Mouse (Mus musculus): ENCODE data around the gene Fyco1. TPM values are rescaled to one million over a fixed set of nuclear protein-coding genes. Genes with fewer than 3 reads are reported as not detected.
"Not testable (repeated sequence)": the region's sequence is repeated elsewhere in the genome, so short reads cannot be mapped to it uniquely, and the experiment has no call there.

Fyco1 gene
- polyA plus RNA-seq, 1 experiment from 2014 or later, result 15.2 TPM

DNA sequence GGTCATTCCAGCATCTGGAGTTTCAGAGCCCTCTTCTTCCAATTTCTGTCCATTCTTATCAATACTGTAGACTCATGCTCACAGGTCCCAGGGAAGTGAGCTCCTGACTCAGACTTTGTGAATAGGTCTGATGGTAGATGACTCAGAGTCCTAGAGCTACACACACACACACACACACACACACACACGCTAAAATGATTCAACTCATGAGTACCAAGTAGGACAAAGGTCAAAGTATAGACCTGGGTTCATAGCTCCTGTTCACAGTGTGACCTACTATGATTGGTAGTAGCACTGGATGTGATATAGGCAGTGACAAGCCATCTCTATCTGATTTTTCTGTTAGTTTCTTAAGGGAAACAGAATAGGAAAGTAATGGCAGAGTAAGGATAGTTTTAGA is 83.3 kb downstream of the Fyco1 start:
- H3K4me2 ChIP-seq, result no peak overlapping the region
- no peak overlapping the region for H3K27ac ChIP-seq
- H3K27me3 ChIP-seq, result no peaks in the 10 kb centered on the region
- H3K9me3 ChIP-seq, result no peaks in the 10 kb centered on the region
- ATAC-seq (ENCODE audit: insufficient number of reproducible peaks, insufficient read depth, low FRiP score, low TSS enrichment, low read depth), result no peak
- no peak overlapping the region for H3K4me3 ChIP-seq
- WGBS, result 86% methylated on average over 1 of the region's 1 CpGs
- H3K9ac ChIP-seq, result no peak overlapping the region
- no peaks in the 10 kb centered on the region for H3K36me3 ChIP-seq
- H3K4me1 ChIP-seq, result peaks cover 8% of the 10 kb centered on the region

DNA sequence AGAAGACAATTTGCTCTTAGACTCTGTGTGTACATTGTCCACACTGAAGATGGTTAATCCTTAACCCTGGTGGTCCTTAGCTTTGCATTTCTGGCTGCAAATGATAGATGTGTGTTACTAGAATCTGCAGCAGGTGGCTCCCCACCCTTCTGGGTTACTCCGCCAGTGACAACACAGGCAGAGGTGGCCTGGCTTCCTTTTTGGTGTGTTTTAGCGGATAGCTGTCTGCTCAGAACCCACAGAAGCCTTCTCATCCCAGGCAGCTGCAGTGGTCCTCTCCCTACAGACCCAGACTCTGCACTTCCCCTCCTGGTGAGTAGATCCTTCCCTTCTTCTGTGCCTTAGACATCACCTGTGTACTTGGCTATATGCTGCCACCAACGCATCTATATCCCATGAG is 84.7 kb downstream of the Fyco1 start:
- WGBS, result 83% methylated on average over 3 of the region's 3 CpGs
- Histone ChIP-seq H3K27ac (no peak overlapping the region), H3K27me3 (no peaks in the 10 kb centered on the region), H3K4me1 (peaks cover 15% of the 10 kb centered on the region), H3K4me3 (no peak overlapping the region), H3K9me3 (no peaks in the 10 kb centered on the region), H3K4me2 (no peak overlapping the region), H3K9ac (no peak overlapping the region), H3K36me3 (no peaks in the 10 kb centered on the region)
- no peak for ATAC-seq (ENCODE audit: insufficient number of reproducible peaks, insufficient read depth, low FRiP score, low TSS enrichment, low read depth)

DNA sequence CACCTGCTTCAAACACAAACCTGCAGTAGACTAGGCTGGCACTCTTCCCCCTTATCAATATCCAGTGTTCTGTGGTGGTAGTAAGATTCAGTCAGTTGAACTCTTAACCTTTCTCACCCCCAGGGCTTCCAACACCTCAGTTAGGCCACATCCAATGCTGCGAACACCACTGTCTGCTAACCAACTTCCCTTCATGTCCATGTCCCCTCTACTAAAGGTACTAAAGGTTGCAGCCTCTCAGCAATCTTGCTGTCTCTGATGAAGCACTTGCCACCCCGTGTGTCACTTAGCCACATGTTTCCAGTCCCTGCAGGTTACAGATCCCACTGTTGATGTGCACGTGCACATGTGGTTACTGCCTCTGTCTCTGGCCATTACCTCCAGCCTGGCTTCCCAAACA is 87.9 kb downstream of the Fyco1 start:
- ATAC-seq (ENCODE audit: insufficient number of reproducible peaks, insufficient read depth, low FRiP score, low TSS enrichment, low read depth), result no peak
- Histone ChIP-seq H3K9ac (no peak overlapping the region), H3K36me3 (no peaks in the 10 kb centered on the region), H3K27me3 (no peaks in the 10 kb centered on the region), H3K4me3 (no peak overlapping the region), H3K4me2 (no peak overlapping the region), H3K27ac (no peak overlapping the region), H3K9me3 (no peaks in the 10 kb centered on the region), H3K4me1 (peaks cover 7% of the 10 kb centered on the region; the same call in 1 of the 2 replicates)
- WGBS, result 81% methylated on average over 3 of the region's 3 CpGs

DNA sequence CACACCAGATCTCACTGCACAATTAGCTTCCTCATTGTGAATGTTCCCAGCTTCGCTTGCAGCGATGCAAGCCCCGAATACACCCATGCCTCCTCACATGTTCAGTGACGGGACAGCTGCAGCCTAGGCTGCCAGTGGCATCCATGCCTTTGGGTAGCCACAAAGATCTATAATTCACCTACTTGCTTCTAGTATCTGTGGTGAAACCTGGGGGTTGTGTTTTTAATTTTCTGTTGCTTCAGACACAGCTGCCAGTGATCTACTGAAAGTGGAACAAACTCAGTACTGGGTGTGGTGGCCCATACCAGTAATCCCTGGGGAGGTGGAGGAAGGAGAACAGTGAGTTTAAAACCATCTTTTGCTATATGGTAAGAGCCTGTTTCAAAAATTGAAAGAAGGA is 88.8 kb downstream of the Fyco1 start:
- no peaks in the 10 kb centered on the region for H3K36me3 ChIP-seq
- no peaks in the 10 kb centered on the region for H3K27me3 ChIP-seq
- no peak overlapping the region for H3K27ac ChIP-seq
- 67% methylated on average over 4 of the region's 4 CpGs for WGBS
- H3K4me2 ChIP-seq, result no peak overlapping the region
- no peaks in the 10 kb centered on the region for H3K9me3 ChIP-seq
- no peak for ATAC-seq (ENCODE audit: insufficient number of reproducible peaks, insufficient read depth, low FRiP score, low TSS enrichment, low read depth)
- H3K4me1 ChIP-seq, result peaks cover 7% of the 10 kb centered on the region; the same call in 1 of the 2 replicates
- no peak overlapping the region for H3K4me3 ChIP-seq
- no peak overlapping the region for H3K9ac ChIP-seq

DNA sequence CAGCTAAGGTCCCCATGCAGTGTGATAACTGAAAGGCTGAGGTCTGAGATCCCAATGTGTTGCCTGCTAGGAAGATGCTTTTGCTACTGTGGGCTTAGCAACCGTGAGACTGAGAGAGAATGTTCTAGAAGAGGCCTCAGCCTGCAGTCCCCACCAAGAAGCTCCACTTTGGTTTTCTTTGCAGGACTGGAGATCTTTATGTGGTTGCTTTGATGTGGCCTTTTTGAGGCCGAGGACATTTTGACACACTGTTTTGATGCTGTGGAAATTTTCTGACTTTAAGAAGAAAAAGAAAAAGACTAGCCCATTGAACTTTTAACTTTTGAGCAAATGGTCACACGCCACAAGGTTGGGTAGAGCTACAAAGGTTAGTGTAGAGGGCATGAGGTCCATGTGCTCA is 90.9 kb downstream of the Fyco1 start:
- Histone ChIP-seq H3K9ac (no peak overlapping the region), H3K4me1 (peaks cover 7% of the 10 kb centered on the region; the same call in 1 of the 2 replicates), H3K36me3 (no peaks in the 10 kb centered on the region), H3K9me3 (no peaks in the 10 kb centered on the region), H3K4me2 (no peak overlapping the region), H3K4me3 (no peak overlapping the region), H3K27ac (no peak overlapping the region), H3K27me3 (no peaks in the 10 kb centered on the region)
- ATAC-seq (ENCODE audit: insufficient number of reproducible peaks, insufficient read depth, low FRiP score, low TSS enrichment, low read depth), result no peak
- WGBS, result 73% methylated on average over 3 of the region's 3 CpGs

DNA sequence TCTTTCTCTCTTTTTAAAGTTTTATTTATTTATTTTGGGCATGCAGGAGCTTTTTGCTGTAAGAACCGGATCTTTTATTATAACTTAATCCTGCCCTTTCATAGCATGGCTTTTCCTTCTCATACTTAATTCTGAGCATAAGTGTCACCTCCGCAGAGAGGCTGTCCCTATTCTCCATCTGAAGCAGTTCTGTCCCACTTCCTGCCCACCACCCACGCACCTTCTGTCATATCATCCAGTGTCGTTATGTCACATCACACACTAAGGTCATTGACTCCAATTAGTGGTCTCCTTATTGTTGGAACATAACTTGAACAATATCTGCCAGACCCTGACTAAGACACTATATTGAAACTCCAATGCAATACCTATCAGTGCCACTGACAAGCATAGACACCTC is 93.1 kb downstream of the Fyco1 start:
- Histone ChIP-seq H3K27ac (no peak overlapping the region), H3K27me3 (no peaks in the 10 kb centered on the region), H3K4me3 (no peak overlapping the region), H3K4me2 (no peak overlapping the region), H3K9ac (no peak overlapping the region), H3K36me3 (no peaks in the 10 kb centered on the region), H3K4me1 (peaks cover 7% of the 10 kb centered on the region; the same call in 1 of the 2 replicates), H3K9me3 (no peaks in the 10 kb centered on the region)
- no peak for ATAC-seq (ENCODE audit: insufficient number of reproducible peaks, insufficient read depth, low FRiP score, low TSS enrichment, low read depth)
- WGBS, result 76% methylated on average over 4 of the region's 4 CpGs

DNA sequence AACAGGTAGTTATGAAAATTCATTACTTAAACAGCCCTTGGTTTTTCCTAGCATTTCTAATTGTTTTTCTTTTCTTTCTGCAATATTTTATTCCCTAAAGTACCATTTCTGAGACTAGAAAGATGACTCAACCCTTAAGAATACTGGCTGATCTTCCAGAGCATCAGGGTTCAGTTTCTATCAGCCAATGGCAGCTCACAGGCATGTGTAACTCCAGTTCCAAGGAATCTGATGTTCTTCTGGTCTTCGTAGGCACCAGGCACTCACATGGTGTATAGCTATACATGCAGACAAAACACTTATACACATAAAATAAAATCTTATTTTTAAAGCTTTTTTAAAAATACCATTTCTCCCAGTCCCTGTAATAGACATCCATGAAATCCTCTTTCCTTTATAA is 93.5 kb downstream of the Fyco1 start:
- no peak for ATAC-seq (ENCODE audit: insufficient number of reproducible peaks, insufficient read depth, low FRiP score, low TSS enrichment, low read depth)

DNA sequence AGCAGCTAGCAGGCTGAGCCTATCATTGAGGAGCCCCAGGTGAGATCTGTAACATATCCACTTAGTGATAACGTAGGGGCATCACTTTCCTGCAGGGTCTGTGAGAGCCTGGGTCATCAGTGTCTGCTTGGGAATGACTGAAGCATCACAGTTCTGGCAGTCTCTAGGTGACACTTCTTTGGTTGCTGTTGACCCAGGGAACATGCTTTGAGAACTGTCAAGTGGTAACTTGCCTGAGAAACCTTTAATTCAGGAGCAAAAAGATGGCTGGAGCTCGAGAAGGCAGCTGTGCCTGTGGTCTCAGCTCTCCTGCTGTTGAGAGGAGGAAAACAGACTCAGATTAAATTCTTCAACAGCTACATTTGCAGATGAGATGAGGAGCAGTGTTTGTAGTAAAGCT is 94.4 kb downstream of the Fyco1 start:
- WGBS, result 52% methylated on average over 2 of the region's 2 CpGs
- no peak overlapping the region for H3K4me3 ChIP-seq
- H3K36me3 ChIP-seq, result no peaks in the 10 kb centered on the region
- no peaks in the 10 kb centered on the region for H3K27me3 ChIP-seq
- ATAC-seq (ENCODE audit: insufficient number of reproducible peaks, insufficient read depth, low FRiP score, low TSS enrichment, low read depth), result no peak
- H3K27ac ChIP-seq, result no peak overlapping the region
- H3K9me3 ChIP-seq, result no peaks in the 10 kb centered on the region
- H3K4me1 ChIP-seq, result no peaks in the 10 kb centered on the region
- H3K9ac ChIP-seq, result no peak overlapping the region
- H3K4me2 ChIP-seq, result no peak overlapping the region

More for the DNA sequence above, 93.5 kb downstream of the Fyco1 start:
- H3K4me2 ChIP-seq, result no peak overlapping the region
- peaks cover 5% of the 10 kb centered on the region; the same call in 1 of the 2 replicates for H3K4me1 ChIP-seq
- H3K9me3 ChIP-seq, result no peaks in the 10 kb centered on the region
- no peak overlapping the region for H3K4me3 ChIP-seq
- no peak overlapping the region for H3K27ac ChIP-seq
- WGBS, result 69% methylated on average over 1 of the region's 1 CpGs
- H3K27me3 ChIP-seq, result no peaks in the 10 kb centered on the region
- no peak overlapping the region for H3K9ac ChIP-seq
- no peaks in the 10 kb centered on the region for H3K36me3 ChIP-seq

DNA sequence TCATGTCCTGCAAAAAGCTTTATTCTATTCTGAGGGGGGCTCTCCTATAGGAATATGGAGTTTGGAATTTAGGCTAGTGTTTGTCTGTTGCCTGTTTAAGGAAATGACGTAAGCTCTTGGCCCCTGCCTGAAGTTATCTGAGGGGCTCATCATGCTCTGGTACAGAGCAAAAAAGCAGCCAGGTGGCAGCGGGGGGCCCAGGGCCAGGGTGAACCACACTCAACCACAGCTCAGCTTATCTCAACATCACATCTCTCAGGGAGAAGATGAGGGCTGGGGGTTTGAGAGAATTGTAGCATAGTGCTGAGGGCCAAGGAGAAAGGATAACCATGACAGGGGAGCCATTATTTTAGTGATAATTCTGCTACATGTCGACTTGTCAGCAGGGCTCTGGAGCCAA is 94.9 kb downstream of the Fyco1 start:
- Histone ChIP-seq H3K4me3 (no peak overlapping the region), H3K4me2 (no peak overlapping the region), H3K9ac (no peak overlapping the region), H3K27me3 (no peaks in the 10 kb centered on the region), H3K36me3 (no peaks in the 10 kb centered on the region), H3K9me3 (no peaks in the 10 kb centered on the region), H3K27ac (no peak overlapping the region), H3K4me1 (no peaks in the 10 kb centered on the region)
- no peak for ATAC-seq (ENCODE audit: insufficient number of reproducible peaks, insufficient read depth, low FRiP score, low TSS enrichment, low read depth)
- 63% methylated on average over 3 of the region's 3 CpGs for WGBS

DNA sequence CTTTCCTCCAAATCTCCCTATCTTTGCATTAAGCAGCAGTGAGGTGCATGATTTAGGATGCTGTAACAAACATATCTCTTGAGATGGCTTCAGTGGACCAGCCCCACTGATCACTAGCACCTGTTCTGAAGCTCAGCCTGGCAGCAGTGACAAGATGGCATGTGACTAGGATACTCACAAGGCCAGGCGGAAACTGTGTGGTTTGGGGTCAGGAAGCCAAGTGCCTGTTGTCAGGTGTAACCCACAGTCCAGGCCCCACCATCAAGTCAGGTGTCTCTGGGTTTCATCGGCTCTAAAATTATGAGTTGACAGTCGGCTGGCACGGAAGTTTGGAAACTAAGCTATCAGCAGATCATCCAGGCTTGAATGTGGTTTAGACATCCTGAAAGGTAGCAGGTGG is 97.4 kb downstream of the Fyco1 start:
- WGBS, result 87% methylated on average over 4 of the region's 4 CpGs

DNA sequence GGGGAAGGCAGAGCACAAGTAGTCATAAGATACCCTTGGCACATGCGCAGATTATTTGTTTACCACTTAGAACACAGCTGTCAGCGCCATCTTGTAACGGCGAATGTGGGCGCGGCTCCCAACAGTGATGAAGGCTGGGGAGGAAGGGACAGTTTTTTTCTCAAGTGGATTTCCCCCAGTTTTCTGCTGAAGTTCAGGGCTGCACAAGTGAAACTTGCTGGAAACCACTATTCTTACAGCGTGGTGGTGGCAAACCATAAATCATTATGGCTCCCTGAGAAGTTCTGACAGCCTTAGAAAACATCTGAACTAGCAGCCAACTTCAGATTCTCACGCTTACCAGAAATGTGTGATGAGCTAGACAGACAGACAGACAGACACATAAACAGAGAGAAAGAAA is 102.0 kb downstream of the Fyco1 start:
- not testable (repeated sequence) for H3K36me3 ChIP-seq; ATAC-seq (ENCODE audit: insufficient number of reproducible peaks, insufficient read depth, low FRiP score, low TSS enrichment, low read depth); H3K9me3 ChIP-seq; H3K27me3 ChIP-seq; H3K9ac ChIP-seq; H3K4me3 ChIP-seq; H3K4me1 ChIP-seq; H3K27ac ChIP-seq; H3K4me2 ChIP-seq
- 93% methylated on average over 8 of the region's 8 CpGs for WGBS

More for the DNA sequence above, 97.4 kb downstream of the Fyco1 start:
- no peak for ATAC-seq (ENCODE audit: insufficient number of reproducible peaks, insufficient read depth, low FRiP score, low TSS enrichment, low read depth)
- H3K4me2 ChIP-seq, result no peak overlapping the region
- no peak overlapping the region for H3K27ac ChIP-seq
- no peaks in the 10 kb centered on the region for H3K36me3 ChIP-seq
- H3K27me3 ChIP-seq, result no peaks in the 10 kb centered on the region
- H3K9ac ChIP-seq, result no peak overlapping the region
- no peak overlapping the region for H3K4me3 ChIP-seq
- H3K9me3 ChIP-seq, result no peaks in the 10 kb centered on the region
- H3K4me1 ChIP-seq, result no peaks in the 10 kb centered on the region

DNA sequence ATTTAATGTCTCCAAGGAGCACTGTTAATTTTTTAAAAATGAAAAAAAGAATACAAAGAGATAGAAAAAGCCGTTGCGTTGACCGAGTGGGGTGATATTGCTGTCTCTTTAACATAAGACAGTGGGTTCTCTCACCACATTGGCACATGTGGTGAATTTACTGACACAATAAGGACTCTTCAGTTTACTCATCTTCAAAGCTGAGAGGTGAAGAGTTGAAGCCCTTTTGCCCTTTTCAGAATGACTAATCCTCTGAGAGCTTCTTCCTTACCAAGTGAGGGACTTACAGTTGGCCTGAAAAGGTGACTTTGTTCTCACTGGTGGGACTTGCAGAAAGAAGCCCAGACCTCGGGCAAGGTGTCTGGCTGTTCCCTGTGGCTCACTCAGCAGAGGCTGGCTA is 110.9 kb downstream of the Fyco1 start:
- Histone ChIP-seq H3K27ac (no peak overlapping the region), H3K9me3 (no peaks in the 10 kb centered on the region), H3K4me3 (no peak overlapping the region), H3K9ac (no peak overlapping the region), H3K36me3 (no peaks in the 10 kb centered on the region), H3K4me2 (no peak overlapping the region), H3K27me3 (no peaks in the 10 kb centered on the region), H3K4me1 (no peaks in the 10 kb centered on the region)
- ATAC-seq (ENCODE audit: insufficient number of reproducible peaks, insufficient read depth, low FRiP score, low TSS enrichment, low read depth), result no peak
- WGBS, result 84% methylated on average over 4 of the region's 4 CpGs

All from embryonic facial prominence, embryonic 13.5 days (tissue).